Mouse (Mus musculus) neural tube, embryonic 13.5 days (tissue): Measurements from ENCODE around the gene Mknk1. TPM values are rescaled to one million over a fixed set of nuclear protein-coding genes. Genes with fewer than 3 reads are reported as not detected.

Source experiments
- ATAC-seq: fragments of 200-750 bp; cut with Nextera tagmentation; 2 replicates; pipeline ENCODE4 v1.8.0; 2017; ENCODE audit warnings: low read depth, mild to moderate bottlenecking, moderate TSS enrichment, moderate library complexity
- H3K27ac ChIP-seq: fragments of 300-500 bp; sonication (generic); replicated peaks from 2 replicates; pipeline ENCODE4 v1.5.1; 2015; ENCODE audit warnings: moderate library complexity, mild to moderate bottlenecking, inconsistent platforms
- H3K27me3 ChIP-seq: fragments of 300-500 bp; sonication (generic); 2 replicates; pipeline ENCODE4 v1.6.1; 2015; ENCODE audit warnings: mild to moderate bottlenecking, inconsistent platforms
- H3K36me3 ChIP-seq: fragments of 300-500 bp; sonication (generic); 2 replicates; pipeline ENCODE4 v1.6.1; 2015; ENCODE audit warnings: mild to moderate bottlenecking, inconsistent platforms
- H3K4me1 ChIP-seq: fragments of 300-500 bp; sonication (generic); replicated peaks from 2 replicates; pipeline ENCODE4 v1.6.1; 2015; ENCODE audit warnings: inconsistent platforms
- H3K4me2 ChIP-seq: fragments of 300-500 bp; sonication (generic); 2 replicates; pipeline ENCODE4 v1.6.1; 2015; ENCODE audit warnings: inconsistent platforms, mild to moderate bottlenecking, moderate library complexity
- H3K4me3 ChIP-seq: fragments of 300-500 bp; sonication (generic); 2 replicates; pipeline ENCODE4 v1.5.1; 2015; ENCODE audit warnings: mild to moderate bottlenecking, inconsistent platforms
- H3K9ac ChIP-seq: fragments of 300-500 bp; sonication (generic); 2 replicates; pipeline ENCODE4 v1.6.1; 2015; ENCODE audit warnings: moderate library complexity, mild to moderate bottlenecking, inconsistent platforms
- H3K9me3 ChIP-seq: fragments of 300-500 bp; sonication (generic); 2 replicates; pipeline ENCODE4 v1.6.1; 2016; ENCODE audit warnings: inconsistent platforms
- whole genome bisulfite sequencing: fragments of 180-500 bp; shearing (Covaris S2); methylation state at CpG from one replicate; pipeline ENCODE4 v1.1.7; 2015; 5-methylcytosine and 5-hydroxymethylcytosine counted together
- polyA plus RNA-seq: library from polyadenylated mRNA; unstranded; fragments of >200 nt; fragmentation: Nextera tagmentation; extraction: Ambion mirVana; gene quantifications from 2 replicates; pipeline ENCODE4 v1.2.1, GENCODE M21; 2015

Gene Mknk1
- polyA plus RNA-seq, 1 experiment from 2014 or later: 28.7 TPM

GRCm38 (mm10) chr4:115848083-115848482 is 9.1 kb downstream of the Mknk1 start:
- H3K27ac ChIP-seq: no peak overlapping the region
- 100% methylated on average over 1 of the region's 1 CpGs for WGBS
- H3K4me1 ChIP-seq: 0 out of 2 replicates have a peak, but pooled peaks cover 8% of the 10 kb centered on the region
- no peak overlapping the region for H3K4me3 ChIP-seq
- no peak overlapping the region for H3K9ac ChIP-seq
- H3K36me3 ChIP-seq: peaks cover 33% of the 10 kb centered on the region
- no peaks in the 10 kb centered on the region for H3K9me3 ChIP-seq
- no peaks in the 10 kb centered on the region for H3K27me3 ChIP-seq
- H3K4me2 ChIP-seq: no peak overlapping the region
- ATAC-seq: no peak

DNA sequence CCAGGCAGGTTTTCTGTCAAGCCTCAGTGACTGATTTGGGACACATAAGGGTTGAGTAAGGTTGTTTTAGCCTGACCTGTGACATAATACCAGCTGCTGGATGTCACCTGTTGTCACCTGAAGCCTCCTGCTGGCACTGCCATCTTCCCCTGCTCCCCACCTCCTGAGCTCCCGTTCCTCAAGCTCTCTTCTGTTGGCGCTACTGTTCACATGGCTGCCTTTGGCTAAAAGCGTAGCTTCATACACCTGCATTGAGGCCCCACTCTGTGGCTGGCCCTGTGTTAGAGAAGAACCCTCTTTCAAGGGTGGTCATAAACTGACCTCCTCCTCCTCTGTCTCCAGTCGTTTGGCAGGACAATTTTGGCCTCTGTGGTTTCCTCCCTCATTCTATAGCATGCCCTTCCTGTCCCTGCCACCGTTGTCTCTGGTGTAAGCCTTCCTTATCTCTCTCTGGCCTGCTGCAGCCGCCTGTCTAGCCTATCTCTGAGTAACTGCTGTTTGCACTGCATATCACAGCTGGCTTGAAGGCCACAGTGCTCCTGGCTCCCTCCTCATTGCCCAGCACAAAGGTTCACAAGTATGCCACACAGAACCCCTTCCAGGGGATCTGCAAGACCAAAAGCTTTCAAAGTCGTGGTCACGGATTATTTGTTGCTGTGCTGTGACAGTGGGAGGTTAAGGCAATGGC is 10.1 kb downstream of the Mknk1 start:
- H3K36me3 ChIP-seq: peaks cover 33% of the 10 kb centered on the region
- no peaks in the 10 kb centered on the region for H3K9me3 ChIP-seq
- no peak for ATAC-seq
- H3K27me3 ChIP-seq: no peaks in the 10 kb centered on the region
- H3K4me3 ChIP-seq: no peak overlapping the region
- H3K9ac ChIP-seq: no peak overlapping the region
- no peak overlapping the region for H3K27ac ChIP-seq
- H3K4me1 ChIP-seq: 0 out of 2 replicates have a peak, but pooled peaks cover 8% of the 10 kb centered on the region
- no peak overlapping the region for H3K4me2 ChIP-seq
- 63% methylated on average over 8 of the region's 8 CpGs for WGBS

- peaks cover 16% of the 10 kb centered on the region for H3K4me1 ChIP-seq
- WGBS: 84% methylated on average over 2 of the region's 2 CpGs
- ATAC-seq: no peak
- H3K9ac ChIP-seq: no peak overlapping the region
- no peak overlapping the region for H3K4me2 ChIP-seq
- no peaks in the 10 kb centered on the region for H3K27me3 ChIP-seq
- peaks cover 33% of the 10 kb centered on the region for H3K36me3 ChIP-seq
- no peaks in the 10 kb centered on the region for H3K9me3 ChIP-seq
- H3K4me3 ChIP-seq: no peak overlapping the region
- no peak overlapping the region for H3K27ac ChIP-seq
These were observed 11.1 kb downstream of the Mknk1 start for GRCm38 (mm10) chr4:115850111-115850510.

DNA sequence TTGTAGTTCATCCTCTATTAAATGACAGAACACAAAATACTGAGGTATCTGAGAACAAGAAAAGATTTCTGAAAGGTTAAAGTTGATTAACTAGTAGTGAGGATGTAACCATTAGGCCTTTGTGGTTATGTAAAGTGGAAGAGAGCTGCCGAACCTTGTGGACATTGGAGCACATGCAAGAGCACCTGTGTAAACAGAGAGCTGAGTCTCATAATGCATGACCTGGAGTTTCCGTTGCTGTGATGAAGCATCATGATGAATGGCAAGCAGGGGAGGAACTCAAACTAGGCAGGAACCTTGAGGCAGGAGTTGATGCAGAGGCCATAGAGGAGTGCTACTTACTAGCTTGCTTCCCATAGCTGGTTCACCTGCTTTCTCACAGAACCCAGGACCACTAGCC is 11.6 kb downstream of the Mknk1 start:
- no peaks in the 10 kb centered on the region for H3K27me3 ChIP-seq
- WGBS: 58% methylated on average over 2 of the region's 2 CpGs
- H3K4me1 ChIP-seq: peaks cover 22% of the 10 kb centered on the region
- peaks cover 33% of the 10 kb centered on the region for H3K36me3 ChIP-seq
- H3K4me2 ChIP-seq: no peak overlapping the region
- H3K9ac ChIP-seq: no peak overlapping the region
- H3K9me3 ChIP-seq: no peaks in the 10 kb centered on the region
- no peak for ATAC-seq
- no peak overlapping the region for H3K27ac ChIP-seq
- H3K4me3 ChIP-seq: no peak overlapping the region

DNA sequence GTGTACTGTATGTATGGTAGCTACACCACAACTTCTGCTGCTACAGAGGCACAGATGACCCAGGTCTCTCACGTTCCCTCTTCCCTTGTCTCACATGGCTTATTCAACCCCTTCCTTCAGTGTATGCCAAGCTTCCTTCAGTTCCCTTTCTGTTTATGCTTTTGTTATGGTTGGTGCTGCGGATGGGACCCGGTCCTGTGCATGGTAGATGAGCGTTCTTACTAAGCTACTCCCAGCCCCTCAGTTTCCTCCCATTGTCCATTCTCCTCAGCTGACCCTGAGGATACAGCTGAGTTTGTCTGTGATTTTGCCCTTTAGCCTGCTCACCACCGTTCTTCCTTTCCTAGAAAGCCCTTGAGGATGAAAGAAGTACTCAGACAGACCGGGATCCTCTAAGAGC is 12.6 kb downstream of the Mknk1 start:
- H3K9me3 ChIP-seq: no peaks in the 10 kb centered on the region
- no peak overlapping the region for H3K27ac ChIP-seq
- no peaks in the 10 kb centered on the region for H3K27me3 ChIP-seq
- peaks cover 33% of the 10 kb centered on the region for H3K36me3 ChIP-seq
- H3K4me3 ChIP-seq: no peak overlapping the region
- H3K9ac ChIP-seq: no peak overlapping the region
- H3K4me2 ChIP-seq: no peak overlapping the region
- H3K4me1 ChIP-seq: peaks cover 31% of the 10 kb centered on the region
- WGBS: 91% methylated on average over 6 of the region's 6 CpGs
- no peak for ATAC-seq

DNA sequence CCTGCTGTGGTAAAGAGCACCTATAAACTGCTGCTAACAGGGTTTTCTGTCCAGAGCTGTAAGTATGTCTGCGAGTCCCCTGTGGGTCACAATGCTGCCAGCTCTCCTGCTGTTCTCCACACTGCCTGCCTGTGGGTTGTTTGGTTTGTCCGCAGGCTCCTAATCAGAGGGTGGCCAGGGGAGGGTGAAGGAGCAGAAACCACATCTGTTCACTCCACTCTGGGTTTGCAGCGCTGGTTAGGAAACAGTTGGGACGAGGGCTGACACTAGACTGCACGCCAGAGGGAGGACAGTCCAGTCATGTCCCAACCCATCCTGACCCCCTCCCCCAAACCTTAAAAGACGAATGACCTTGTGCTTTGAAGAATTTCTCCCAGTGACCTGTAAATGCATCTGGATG is 16.1 kb downstream of the Mknk1 start:
- H3K27me3 ChIP-seq: no peaks in the 10 kb centered on the region
- no peak overlapping the region for H3K4me3 ChIP-seq
- H3K9me3 ChIP-seq: no peaks in the 10 kb centered on the region
- WGBS: 49% methylated on average over 6 of the region's 6 CpGs
- H3K4me1 ChIP-seq: peaks cover 38% of the 10 kb centered on the region
- peaks cover 35% of the 10 kb centered on the region for H3K36me3 ChIP-seq
- no peak for ATAC-seq
- H3K4me2 ChIP-seq: no peak overlapping the region
- peak overlapping the region; percentile 10; the same call in 1 of the 2 replicates for H3K9ac ChIP-seq
- H3K27ac ChIP-seq: peak overlapping the region; percentile 50; the same call in 1 of the 2 replicates

DNA sequence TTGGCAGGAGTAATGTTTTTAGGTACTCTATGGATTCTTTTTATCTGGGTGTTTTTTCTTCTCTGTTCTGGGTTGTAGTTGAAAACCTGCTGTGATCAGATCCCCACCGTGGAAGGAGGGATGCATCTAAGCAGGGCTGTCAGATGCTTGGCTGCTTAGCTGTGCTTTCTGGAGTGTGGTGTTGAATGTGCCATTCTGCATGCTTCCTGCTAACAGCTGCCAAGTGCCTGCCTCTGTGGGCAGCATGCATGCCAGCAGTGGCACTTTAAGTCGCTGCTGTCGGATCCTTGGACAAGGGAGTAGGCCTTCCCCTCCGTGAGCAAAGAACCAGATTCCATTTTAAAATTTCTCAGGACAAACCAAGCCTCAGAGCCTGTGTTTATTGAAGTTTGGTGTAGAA is 16.6 kb downstream of the Mknk1 start:
- no peak for ATAC-seq
- Histone ChIP-seq H3K4me3 (no peak overlapping the region), H3K9me3 (no peaks in the 10 kb centered on the region), H3K36me3 (peaks cover 37% of the 10 kb centered on the region), H3K27ac (peak overlapping the region; percentile 50; the same call in 1 of the 2 replicates), H3K4me1 (peaks cover 38% of the 10 kb centered on the region), H3K27me3 (no peaks in the 10 kb centered on the region), H3K9ac (peak overlapping the region; percentile 10; the same call in 1 of the 2 replicates), H3K4me2 (no peak overlapping the region)
- 61% methylated on average over 4 of the region's 4 CpGs for WGBS

DNA sequence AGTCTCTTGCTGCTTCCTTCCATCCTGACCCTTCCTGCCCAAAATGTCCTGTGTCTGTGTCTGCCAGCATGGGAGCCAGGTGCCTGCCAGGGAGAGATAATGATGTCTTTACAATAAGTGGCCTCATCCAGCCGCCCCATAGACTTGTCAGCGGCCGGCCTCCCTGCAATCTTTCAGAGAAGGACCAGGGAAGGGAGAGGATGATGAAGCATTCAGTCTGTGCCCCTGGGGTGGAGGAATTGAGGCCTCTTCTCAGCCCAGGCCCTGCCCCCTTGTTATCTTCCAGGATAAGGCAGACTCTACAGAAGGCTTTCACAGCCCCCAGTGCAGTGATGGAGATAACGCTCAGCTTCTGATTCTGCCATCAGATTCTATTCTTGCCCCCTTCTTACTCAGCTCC is 17.3 kb downstream of the Mknk1 start:
- peaks cover 37% of the 10 kb centered on the region for H3K36me3 ChIP-seq
- peak overlapping the region; percentile 50 for H3K27ac ChIP-seq
- H3K27me3 ChIP-seq: no peaks in the 10 kb centered on the region
- H3K4me3 ChIP-seq: no peak overlapping the region
- H3K9me3 ChIP-seq: no peaks in the 10 kb centered on the region
- 35% methylated on average over 4 of the region's 4 CpGs for WGBS
- ATAC-seq: no peak
- H3K9ac ChIP-seq: 0 out of 2 replicates have a peak overlapping the region, but pooled peaks have one; percentile 9
- peaks cover 31% of the 10 kb centered on the region for H3K4me1 ChIP-seq
- no peak overlapping the region for H3K4me2 ChIP-seq

DNA sequence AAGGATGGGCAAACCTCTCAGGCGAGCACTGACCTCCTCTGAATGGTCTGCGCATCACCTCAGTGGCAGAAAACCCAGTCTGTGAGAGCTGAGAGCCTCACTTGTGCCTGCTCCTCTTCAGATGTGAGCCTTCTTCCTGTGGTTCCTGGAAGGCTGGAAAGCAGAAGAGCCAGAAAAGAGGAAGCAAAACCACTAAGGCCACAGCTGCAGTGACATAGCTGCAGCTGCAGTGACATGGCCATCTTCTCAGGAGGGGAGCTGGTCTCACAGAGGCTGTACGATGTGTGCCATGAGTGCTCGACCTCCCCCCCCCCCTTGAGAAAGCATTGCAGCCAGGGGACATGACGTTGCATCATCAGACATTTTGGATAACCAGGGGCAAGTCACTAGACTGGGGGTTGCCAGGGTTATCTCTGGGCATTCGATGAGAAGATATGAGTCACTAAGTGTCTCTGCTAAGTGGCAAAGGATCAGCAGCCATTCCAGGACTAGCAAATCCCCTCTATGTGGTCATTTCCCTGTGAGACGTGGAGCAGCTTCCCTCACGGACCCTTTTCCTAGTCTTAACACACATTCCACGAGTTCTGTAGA is 18.4 kb downstream of the Mknk1 start:
- Histone ChIP-seq H3K9ac (no peak overlapping the region), H3K27me3 (no peaks in the 10 kb centered on the region), H3K4me2 (no peak overlapping the region), H3K27ac (no peak overlapping the region; the same call in 1 of the 2 replicates), H3K4me1 (peaks cover 30% of the 10 kb centered on the region), H3K36me3 (peaks cover 28% of the 10 kb centered on the region), H3K4me3 (no peak overlapping the region), H3K9me3 (no peaks in the 10 kb centered on the region)
- WGBS: 81% methylated on average over 9 of the region's 9 CpGs
- no peak for ATAC-seq

GRCm38 (mm10) chr4:115863352-115863751 is 24.4 kb downstream of the Mknk1 start:
- peak; percentile 51; the same call in 1 of the 2 replicates for ATAC-seq
- Histone ChIP-seq H3K4me1 (peaks cover 17% of the 10 kb centered on the region), H3K27me3 (no peaks in the 10 kb centered on the region), H3K9me3 (no peaks in the 10 kb centered on the region), H3K4me2 (no peak overlapping the region), H3K36me3 (peaks cover 25% of the 10 kb centered on the region), H3K27ac (peak overlapping the region; percentile 38; the same call in 1 of the 2 replicates), H3K4me3 (no peak overlapping the region), H3K9ac (no peak overlapping the region)
- 39% methylated on average over 7 of the region's 7 CpGs for WGBS

GRCm38 (mm10) chr4:115863880-115864279 is 24.9 kb downstream of the Mknk1 start:
- Histone ChIP-seq H3K27me3 (no peaks in the 10 kb centered on the region), H3K4me2 (no peak overlapping the region), H3K9me3 (no peaks in the 10 kb centered on the region), H3K4me3 (no peak overlapping the region), H3K27ac (peak overlapping the region; percentile 38; the same call in 1 of the 2 replicates), H3K9ac (no peak overlapping the region), H3K4me1 (peaks cover 18% of the 10 kb centered on the region), H3K36me3 (peaks cover 25% of the 10 kb centered on the region)
- peak; percentile 73; the same call in 1 of the 2 replicates for ATAC-seq
- 12% methylated on average over 10 of the region's 10 CpGs for WGBS

DNA sequence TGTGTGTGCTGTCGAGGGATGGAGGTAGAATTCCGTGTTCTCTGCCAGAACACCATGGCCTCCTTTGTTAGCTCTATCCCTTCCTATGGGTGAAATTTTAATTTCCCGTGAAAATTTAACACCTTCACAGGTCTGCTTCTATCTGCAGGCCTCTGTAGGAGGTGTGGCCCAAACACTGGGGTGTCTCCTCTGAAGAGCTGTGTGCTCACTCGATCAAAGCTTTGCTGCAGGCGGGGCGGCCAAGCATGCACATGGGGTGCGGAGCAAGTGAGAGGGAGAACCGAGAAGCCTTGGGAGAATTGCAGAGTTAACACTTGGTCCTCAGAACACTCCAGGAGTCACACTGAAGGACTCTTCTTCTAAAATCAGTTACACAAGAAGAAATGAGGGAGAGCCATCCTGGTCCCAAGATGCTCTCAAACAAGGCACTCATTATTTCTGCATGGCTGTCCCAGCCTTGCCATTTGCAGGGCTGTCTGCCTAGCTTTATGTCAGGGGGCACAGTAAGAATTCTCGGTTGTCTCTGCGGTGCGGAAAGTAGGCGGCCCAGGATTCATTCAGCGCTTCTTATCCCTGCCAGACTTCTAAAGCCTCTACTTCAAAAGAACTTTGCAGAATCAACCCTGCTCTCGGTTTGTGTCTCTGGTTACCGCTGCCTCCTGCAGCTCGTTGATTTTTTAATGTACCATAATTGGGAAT is 30.7 kb downstream of the Mknk1 start:
- H3K36me3 ChIP-seq: peaks cover 23% of the 10 kb centered on the region
- H3K9me3 ChIP-seq: no peaks in the 10 kb centered on the region
- 22% methylated on average over 16 of the region's 16 CpGs for WGBS
- H3K4me1 ChIP-seq: peaks cover 16% of the 10 kb centered on the region
- no peak overlapping the region for H3K4me3 ChIP-seq
- H3K4me2 ChIP-seq: no peak overlapping the region
- H3K27ac ChIP-seq: no peak overlapping the region
- H3K9ac ChIP-seq: no peak overlapping the region
- no peak for ATAC-seq
- H3K27me3 ChIP-seq: no peaks in the 10 kb centered on the region
